Mouse (Mus musculus) neural tube, embryonic 11.5 days (tissue): ENCODE results near the gene Plac9a. TPM values are rescaled to one million over a fixed set of nuclear protein-coding genes. Genes with fewer than 3 reads are reported as not detected.
A peak's percentile ranks its signal among the peaks of the same experiment; 100 is the strongest.

Source experiments
- ATAC-seq: fragments of 200-750 bp; cut with Nextera tagmentation; 2 replicates; pipeline ENCODE4 v1.8.0; 2017; ENCODE audit warnings: moderate number of reproducible peaks, mild to moderate bottlenecking, moderate TSS enrichment, moderate library complexity; ENCODE audit not compliant: insufficient read depth, low FRiP score, low TSS enrichment
- DNase-seq: peaks from one replicate; pipeline ENCODE4 v3.0.0-alpha.2; 2015; ENCODE audit warnings: low spot score
- H3K27ac ChIP-seq: fragments of 300-500 bp; sonication (generic); 2 replicates; pipeline ENCODE4 v1.5.1; 2014; ENCODE audit warnings: low read depth, mild to moderate bottlenecking, low read length
- H3K27me3 ChIP-seq: fragments of 300-500 bp; sonication (generic); 2 replicates; pipeline ENCODE4 v1.6.1; 2014; ENCODE audit warnings: mild to moderate bottlenecking, low read length, mixed read lengths; ENCODE audit not compliant: control insufficient read depth, insufficient read depth
- H3K36me3 ChIP-seq: fragments of 300-500 bp; sonication (generic); 2 replicates; pipeline ENCODE4 v1.6.1; 2014; ENCODE audit warnings: mild to moderate bottlenecking, low read length, moderate library complexity, mixed read lengths; ENCODE audit not compliant: control insufficient read depth, insufficient read depth
- H3K4me1 ChIP-seq: fragments of 300-500 bp; sonication (generic); 2 replicates; pipeline ENCODE4 v1.6.1; 2014; ENCODE audit warnings: low read length, mixed read lengths; ENCODE audit not compliant: control insufficient read depth, insufficient read depth
- H3K4me2 ChIP-seq: fragments of 300-500 bp; sonication (generic); 2 replicates; pipeline ENCODE4 v1.6.1; 2014; ENCODE audit warnings: low read depth, mild to moderate bottlenecking, moderate library complexity
- H3K4me3 ChIP-seq: fragments of 300-500 bp; sonication (generic); 2 replicates; pipeline ENCODE4 v1.5.1; 2014; ENCODE audit warnings: low read depth, low read length
- H3K9ac ChIP-seq: fragments of 300-500 bp; sonication (generic); 2 replicates; pipeline ENCODE4 v1.6.1; 2014; ENCODE audit warnings: mild to moderate bottlenecking, low read length
- H3K9me3 ChIP-seq: fragments of 300-500 bp; sonication (generic); 2 replicates; pipeline ENCODE4 v1.6.1; 2016; ENCODE audit warnings: low read length; ENCODE audit not compliant: control insufficient read depth
- WGBS: fragments of 180-500 bp; shearing (Covaris S2); extraction: QIAGEN DNeasy Blood & Tissue Kit; methylation state at CpG from one replicate; pipeline ENCODE4 v1.1.7; 2014; 5-methylcytosine and 5-hydroxymethylcytosine counted together
- polyA plus RNA-seq: library from polyadenylated mRNA; unstranded; fragments of >200 nt; fragmentation: Nextera tagmentation; extraction: Ambion mirVana; gene quantifications from 2 replicates; pipeline ENCODE4 v1.2.1, GENCODE M21; 2014

Plac9a gene
- polyA plus RNA-seq, 1 experiment from 2014 or later: not detected

GRCm38 (mm10) chr14:25846516-25846915 is 56.4 kb downstream of the Plac9a start:
- H3K27me3 ChIP-seq: peaks cover 25% of the 10 kb centered on the region
- DNase-seq: no peak
- H3K4me1 ChIP-seq: peaks cover 3% of the 10 kb centered on the region
- WGBS: 88% methylated on average over 8 of the region's 8 CpGs
- no peak overlapping the region for H3K9ac ChIP-seq
- no peaks in the 10 kb centered on the region for H3K9me3 ChIP-seq
- no peak overlapping the region for H3K4me3 ChIP-seq
- no peak overlapping the region for H3K4me2 ChIP-seq
- H3K27ac ChIP-seq: no peak overlapping the region
- no peaks in the 10 kb centered on the region for H3K36me3 ChIP-seq
- ATAC-seq: no peak

GRCm38 (mm10) chr14:25845832-25846383 is 57.0 kb downstream of the Plac9a start:
- Histone ChIP-seq H3K9me3 (no peaks in the 10 kb centered on the region), H3K36me3 (no peaks in the 10 kb centered on the region), H3K9ac (no peak overlapping the region), H3K27ac (no peak overlapping the region), H3K4me2 (no peak overlapping the region), H3K4me3 (no peak overlapping the region), H3K4me1 (peaks cover 3% of the 10 kb centered on the region), H3K27me3 (peaks cover 25% of the 10 kb centered on the region)
- ATAC-seq (no peak), DNase-seq (no peak)
- 70% methylated on average over 6 of the region's 6 CpGs for WGBS

GRCm38 (mm10) chr14:25844372-25844771 is 58.5 kb downstream of the Plac9a start:
- 94% methylated on average over 4 of the region's 4 CpGs for WGBS
- Histone ChIP-seq H3K27ac (no peak overlapping the region), H3K27me3 (peaks cover 25% of the 10 kb centered on the region), H3K9ac (no peak overlapping the region), H3K4me1 (peaks cover 3% of the 10 kb centered on the region), H3K4me3 (no peak overlapping the region), H3K36me3 (no peaks in the 10 kb centered on the region), H3K4me2 (no peak overlapping the region), H3K9me3 (no peaks in the 10 kb centered on the region)
- ATAC-seq (no peak), DNase-seq (no peak)

GRCm38 (mm10) chr14:25842688-25843003 is 60.3 kb downstream of the Plac9a start:
- H3K9ac ChIP-seq: no peak overlapping the region

GRCm38 (mm10) chr14:25841991-25842687 is 60.8 kb downstream of the Plac9a start, which contains the start of gene Anxa11:
TSS of gene Anxa11 (plus strand) at chr14:25842156.
- H3K36me3 ChIP-seq: no peaks in the 10 kb centered on the region
- peak; percentile 76 for DNase-seq
- H3K9ac ChIP-seq: peak within 1 kb of the TSS; percentile 46
- no peaks in the 10 kb centered on the region for H3K9me3 ChIP-seq
- H3K4me1 ChIP-seq: peaks cover 3% of the 10 kb centered on the region; the same call in 1 of the 2 replicates
- 0% methylated on average over 54 of the region's 54 CpGs for WGBS
- ATAC-seq: peak; percentile 50; the same call in 1 of the 2 replicates
- peaks cover 25% of the 10 kb centered on the region for H3K27me3 ChIP-seq
- H3K27ac ChIP-seq: no peak within 1 kb of the TSS
- H3K4me2 ChIP-seq: peak within 1 kb of the TSS; percentile 90
- peak within 1 kb of the TSS; percentile 45 for H3K4me3 ChIP-seq

More at GRCm38 (mm10) chr14:25842688-25843003, 60.3 kb downstream of the Plac9a start:
- Histone ChIP-seq H3K4me1 (peaks cover 3% of the 10 kb centered on the region; the same call in 1 of the 2 replicates), H3K27me3 (peaks cover 25% of the 10 kb centered on the region), H3K4me3 (peak overlapping the region; percentile 45), H3K36me3 (no peaks in the 10 kb centered on the region), H3K9me3 (no peaks in the 10 kb centered on the region), H3K27ac (no peak overlapping the region), H3K4me2 (peak overlapping the region; percentile 90)
- ATAC-seq (no peak), DNase-seq (peak; percentile 49)
- 0% methylated on average over 12 of the region's 12 CpGs for WGBS

- ATAC-seq: no peak
Observed at GRCm38 (mm10) chr14:25841579-25841978, 61.3 kb downstream of the Plac9a start.

GRCm38 (mm10) chr14:25840961-25841360 is 61.9 kb downstream of the Plac9a start:
- Histone ChIP-seq H3K9ac (no peak overlapping the region), H3K9me3 (no peaks in the 10 kb centered on the region), H3K4me1 (peaks cover 3% of the 10 kb centered on the region; the same call in 1 of the 2 replicates), H3K27ac (no peak overlapping the region), H3K4me2 (no peak overlapping the region), H3K27me3 (peaks cover 25% of the 10 kb centered on the region), H3K36me3 (no peaks in the 10 kb centered on the region), H3K4me3 (no peak overlapping the region)
- no peak for DNase-seq
- ATAC-seq: no peak
- 5% methylated on average over 7 of the region's 7 CpGs for WGBS

More at GRCm38 (mm10) chr14:25841579-25841978, 61.3 kb downstream of the Plac9a start:
- Histone ChIP-seq H3K27ac (no peak overlapping the region), H3K4me1 (peaks cover 3% of the 10 kb centered on the region; the same call in 1 of the 2 replicates), H3K27me3 (peaks cover 25% of the 10 kb centered on the region), H3K36me3 (no peaks in the 10 kb centered on the region), H3K9me3 (no peaks in the 10 kb centered on the region), H3K9ac (no peak overlapping the region), H3K4me2 (peak overlapping the region; percentile 90), H3K4me3 (peak overlapping the region; percentile 45)
- WGBS: 4% methylated on average over 4 of the region's 4 CpGs
- no peak for DNase-seq

- H3K4me1 ChIP-seq: peaks cover 3% of the 10 kb centered on the region; the same call in 1 of the 2 replicates
- H3K27me3 ChIP-seq: peaks cover 25% of the 10 kb centered on the region
- no peak for ATAC-seq
- no peak overlapping the region for H3K27ac ChIP-seq
- no peaks in the 10 kb centered on the region for H3K36me3 ChIP-seq
- H3K9ac ChIP-seq: no peak overlapping the region
- no peak for DNase-seq
- H3K4me3 ChIP-seq: no peak overlapping the region
- no peaks in the 10 kb centered on the region for H3K9me3 ChIP-seq
- 72% methylated on average over 7 of the region's 7 CpGs for WGBS
- H3K4me2 ChIP-seq: no peak overlapping the region
Observed at GRCm38 (mm10) chr14:25839791-25840190, 63.1 kb downstream of the Plac9a start.

- peaks cover 3% of the 10 kb centered on the region; the same call in 1 of the 2 replicates for H3K4me1 ChIP-seq
- peaks cover 20% of the 10 kb centered on the region for H3K27me3 ChIP-seq
- H3K36me3 ChIP-seq: no peaks in the 10 kb centered on the region
- no peak overlapping the region for H3K4me3 ChIP-seq
- no peak overlapping the region for H3K27ac ChIP-seq
- DNase-seq (no peak), ATAC-seq (no peak)
- no peak overlapping the region for H3K4me2 ChIP-seq
- 78% methylated on average over 8 of the region's 8 CpGs for WGBS
- no peaks in the 10 kb centered on the region for H3K9me3 ChIP-seq
- no peak overlapping the region for H3K9ac ChIP-seq
Observed at GRCm38 (mm10) chr14:25838411-25838810, 64.5 kb downstream of the Plac9a start.
